Mouse (Mus musculus) forebrain, embryonic 11.5 days (tissue): ENCODE data around the gene Maged2. TPM values are rescaled to one million over a fixed set of nuclear protein-coding genes. Genes with fewer than 3 reads are reported as not detected.
"Not testable (repeated sequence)": the region's sequence is repeated elsewhere in the genome, so short reads cannot be mapped to it uniquely, and the experiment has no call there.

Source experiments
- ATAC-seq: fragments of 200-750 bp; cut with Nextera tagmentation; replicated peaks from 2 replicates; pipeline ENCODE4 v1.8.0; 2017; ENCODE audit warnings: moderate TSS enrichment; ENCODE audit not compliant: low FRiP score
- DNase-seq: peaks from one replicate; pipeline ENCODE4 v3.0.0-alpha.2; 2017; ENCODE audit warnings: low spot score
- H3K27ac ChIP-seq: fragments of 300-500 bp; sonication (generic); 2 replicates; pipeline ENCODE4 v1.5.1; 2014; ENCODE audit warnings: low read depth, low read length
- H3K27me3 ChIP-seq: fragments of 300-500 bp; sonication (generic); 2 replicates; pipeline ENCODE4 v1.6.1; 2014; ENCODE audit warnings: mild to moderate bottlenecking, low read length, mixed read lengths; ENCODE audit not compliant: control insufficient read depth, insufficient read depth
- H3K36me3 ChIP-seq: fragments of 300-500 bp; sonication (generic); 2 replicates; pipeline ENCODE4 v1.6.1; 2014; ENCODE audit warnings: mild to moderate bottlenecking, low read length, moderate library complexity, mixed read lengths; ENCODE audit not compliant: control insufficient read depth, insufficient read depth
- H3K4me1 ChIP-seq: fragments of 300-500 bp; sonication (generic); replicated peaks from 2 replicates; pipeline ENCODE4 v1.6.1; 2014; ENCODE audit warnings: low read length, mixed read lengths; ENCODE audit not compliant: control insufficient read depth, insufficient read depth
- H3K4me2 ChIP-seq: fragments of 300-500 bp; sonication (generic); 2 replicates; pipeline ENCODE4 v1.6.1; 2014; ENCODE audit warnings: low read depth, mild to moderate bottlenecking, low read length, moderate library complexity, mixed read lengths; ENCODE audit not compliant: severe bottlenecking
- H3K4me3 ChIP-seq: fragments of 300-500 bp; sonication (generic); 2 replicates; pipeline ENCODE4 v1.5.1; 2014; ENCODE audit warnings: low read depth, low read length
- H3K9ac ChIP-seq: fragments of 300-500 bp; sonication (generic); 2 replicates; pipeline ENCODE4 v1.6.1; 2014; ENCODE audit warnings: low read length
- H3K9me3 ChIP-seq: fragments of 300-500 bp; sonication (generic); 2 replicates; pipeline ENCODE4 v1.6.1; 2016; ENCODE audit warnings: low read length, mixed read lengths; ENCODE audit not compliant: control insufficient read depth
- WGBS: fragments of 180-500 bp; shearing (Covaris S2); extraction: QIAGEN DNeasy Blood & Tissue Kit; methylation state at CpG from one replicate; pipeline ENCODE4 v1.1.7; 2014; 5-methylcytosine and 5-hydroxymethylcytosine counted together
- polyA plus RNA-seq: library from polyadenylated mRNA; unstranded; fragments of >200 nt; fragmentation: Nextera tagmentation; extraction: Ambion mirVana; gene quantifications from 2 replicates; pipeline ENCODE4 v1.2.1, GENCODE M21; 2014

Maged2 gene
- polyA plus RNA-seq, 1 experiment from 2014 or later = 259 TPM

- Histone ChIP-seq H3K27me3 (peaks cover 2% of the 10 kb centered on the region), H3K27ac (no peak overlapping the region)
These were observed 1.3 kb downstream of the Maged2 start for GRCm38 (mm10) chrX:150812787-150813298.

GRCm38 (mm10) chrX:150800987-150801386, 13.2 kb downstream of the Maged2 start:
- H3K27ac ChIP-seq, H3K36me3 ChIP-seq, H3K27me3 ChIP-seq, DNase-seq, H3K4me3 ChIP-seq, ATAC-seq, H3K4me1 ChIP-seq, H3K4me2 ChIP-seq, H3K9me3 ChIP-seq, H3K9ac ChIP-seq: not testable (repeated sequence)
- 81% methylated on average over 1 of the region's 4 CpGs for WGBS

More at GRCm38 (mm10) chrX:150812787-150813298, 1.3 kb downstream of the Maged2 start:
- Histone ChIP-seq H3K9me3 (no peaks in the 10 kb centered on the region), H3K4me3 (peak overlapping the region; percentile 43), H3K9ac (peak overlapping the region; percentile 49; the same call in 1 of the 2 replicates), H3K36me3 (no peaks in the 10 kb centered on the region), H3K4me2 (peak overlapping the region; percentile 50), H3K4me1 (no peaks in the 10 kb centered on the region)
- DNase-seq (peak; percentile 94), ATAC-seq (peak; percentile 96)
- WGBS = 14% methylated on average over 24 of the region's 24 CpGs

- not testable (repeated sequence) for DNase-seq, H3K4me2 ChIP-seq, H3K4me3 ChIP-seq, H3K9me3 ChIP-seq, H3K36me3 ChIP-seq, H3K9ac ChIP-seq, H3K4me1 ChIP-seq, H3K27me3 ChIP-seq, H3K27ac ChIP-seq
- peak; percentile 90 for ATAC-seq
- 72% methylated on average over 4 of the region's 10 CpGs for WGBS
These were observed 15.5 kb downstream of the Maged2 start for GRCm38 (mm10) chrX:150798493-150799177.

Other genes with a start within 250 kb of the Maged2 start
- 8.4 and 9.0 TPM in 2 replicates for gene Pfkfb1, start 226.1 kb downstream of the Maged2 start, polyA plus RNA-seq
- gene Apex2, start 224.5 kb downstream of the Maged2 start, polyA plus RNA-seq = 25.0 and 28.2 TPM in 2 replicates
- 45.6 and 46.5 TPM in 2 replicates for gene Tro, start 156.8 kb downstream of the Maged2 start, polyA plus RNA-seq
- gene Gnl3l, start 203.0 kb upstream of the Maged2 start, polyA plus RNA-seq = 46.8 and 48.0 TPM in 2 replicates
- gene Fgd1, start 231.8 kb upstream of the Maged2 start, polyA plus RNA-seq = 11.7 and 12.5 TPM in 2 replicates